Mouse (Mus musculus) midbrain, embryonic 16.5 days (tissue): ENCODE measurements at regions not wholly inside any gene's neighbourhood (a gene's known extent, or its start where the extent isn't known, plus 50 kb on each side); places are given as distances from the start of the nearest gene placed in this dataset.

Experiments used
- ATAC-seq: fragments of 200-750 bp; cut with Nextera tagmentation; 2 replicates; pipeline ENCODE4 v1.8.0; 2017; ENCODE audit warnings: moderate TSS enrichment
- H3K27ac ChIP-seq: fragments of 300-500 bp; sonication (generic); 2 replicates; pipeline ENCODE4 v1.5.1; 2014; ENCODE audit warnings: mild to moderate bottlenecking, low read length, mixed read lengths
- H3K27me3 ChIP-seq: fragments of 300-500 bp; sonication (generic); 2 replicates; pipeline ENCODE4 v1.6.1; 2014; ENCODE audit warnings: low read depth, low read length, mixed read lengths; ENCODE audit not compliant: control insufficient read depth, insufficient read depth
- H3K36me3 ChIP-seq: fragments of 300-500 bp; sonication (generic); 2 replicates; pipeline ENCODE4 v1.6.1; 2014; ENCODE audit warnings: mild to moderate bottlenecking, low read length, moderate library complexity, mixed read lengths; ENCODE audit not compliant: control insufficient read depth, insufficient read depth
- H3K4me1 ChIP-seq: fragments of 300-500 bp; sonication (generic); 2 replicates; pipeline ENCODE4 v1.6.1; 2014; ENCODE audit warnings: mild to moderate bottlenecking, low read length, mixed read lengths; ENCODE audit not compliant: control insufficient read depth, insufficient read depth
- H3K4me2 ChIP-seq: fragments of 300-500 bp; sonication (generic); 2 replicates; pipeline ENCODE4 v1.6.1; 2014; ENCODE audit warnings: mild to moderate bottlenecking, low read length, mixed read lengths
- H3K4me3 ChIP-seq: fragments of 300-500 bp; sonication (generic); 2 replicates; pipeline ENCODE4 v1.5.1; 2014; ENCODE audit warnings: low read depth, mild to moderate bottlenecking, low read length, moderate library complexity, mixed read lengths
- H3K9ac ChIP-seq: fragments of 300-500 bp; sonication (generic); 2 replicates; pipeline ENCODE4 v1.6.1; 2014; ENCODE audit warnings: low read depth, low read length, mixed read lengths
- H3K9me3 ChIP-seq: fragments of 300-500 bp; sonication (generic); replicated peaks from 2 replicates; pipeline ENCODE4 v1.6.1; 2014; ENCODE audit warnings: mild to moderate bottlenecking, low read length, mixed read lengths; ENCODE audit not compliant: control insufficient read depth, poor library complexity, severe bottlenecking
- WGBS: fragments of 180-500 bp; shearing (Covaris S2); extraction: QIAGEN DNeasy Blood & Tissue Kit; methylation state at CpG from one replicate; pipeline ENCODE4 v1.1.7; 2014; 5-methylcytosine and 5-hydroxymethylcytosine counted together

GRCm38 (mm10) chr8:126713602-126714145 is 119.9 kb upstream of the Irf2bp2 start:
- no peaks in the 10 kb centered on the region for H3K27me3 ChIP-seq
- H3K4me1 ChIP-seq = peaks cover 2% of the 10 kb centered on the region; the same call in 1 of the 2 replicates
- no peak overlapping the region for H3K9ac ChIP-seq
- ATAC-seq = no peak
- no peak overlapping the region for H3K4me2 ChIP-seq
- H3K36me3 ChIP-seq = no peaks in the 10 kb centered on the region
- H3K9me3 ChIP-seq = no peaks in the 10 kb centered on the region
- 48% methylated on average over 8 of the region's 8 CpGs for WGBS
- H3K27ac ChIP-seq = no peak overlapping the region
- no peak overlapping the region for H3K4me3 ChIP-seq

- Histone ChIP-seq H3K27ac (no peak overlapping the region), H3K9me3 (no peaks in the 10 kb centered on the region), H3K9ac (no peak overlapping the region), H3K36me3 (no peaks in the 10 kb centered on the region), H3K27me3 (no peaks in the 10 kb centered on the region), H3K4me2 (no peak overlapping the region), H3K4me1 (peaks cover 2% of the 10 kb centered on the region; the same call in 1 of the 2 replicates), H3K4me3 (no peak overlapping the region)
- no peak for ATAC-seq
- 27% methylated on average over 4 of the region's 4 CpGs for WGBS
These were observed 119.4 kb upstream of the Irf2bp2 start for GRCm38 (mm10) chr8:126713181-126713580.

GRCm38 (mm10) chr8:126712749-126713148 is 119.0 kb upstream of the Irf2bp2 start:
- no peak for ATAC-seq
- 46% methylated on average over 6 of the region's 6 CpGs for WGBS
- no peak overlapping the region for H3K4me2 ChIP-seq
- no peaks in the 10 kb centered on the region for H3K27me3 ChIP-seq
- no peak overlapping the region for H3K27ac ChIP-seq
- H3K9me3 ChIP-seq = no peaks in the 10 kb centered on the region
- H3K4me1 ChIP-seq = peaks cover 2% of the 10 kb centered on the region; the same call in 1 of the 2 replicates
- H3K36me3 ChIP-seq = no peaks in the 10 kb centered on the region
- H3K9ac ChIP-seq = no peak overlapping the region
- no peak overlapping the region for H3K4me3 ChIP-seq

- Histone ChIP-seq H3K27ac (no peak overlapping the region), H3K36me3 (no peaks in the 10 kb centered on the region), H3K4me2 (no peak overlapping the region), H3K9ac (no peak overlapping the region), H3K9me3 (no peaks in the 10 kb centered on the region), H3K27me3 (no peaks in the 10 kb centered on the region), H3K4me1 (peaks cover 2% of the 10 kb centered on the region; the same call in 1 of the 2 replicates), H3K4me3 (no peak overlapping the region)
- WGBS = 76% methylated on average over 2 of the region's 2 CpGs
- ATAC-seq = no peak
These were observed 115.2 kb upstream of the Irf2bp2 start for GRCm38 (mm10) chr8:126708956-126709355.

- Histone ChIP-seq H3K27me3 (no peaks in the 10 kb centered on the region), H3K36me3 (no peaks in the 10 kb centered on the region), H3K9me3 (no peaks in the 10 kb centered on the region), H3K4me2 (no peak overlapping the region), H3K4me1 (no peaks in the 10 kb centered on the region), H3K4me3 (no peak overlapping the region), H3K27ac (no peak overlapping the region), H3K9ac (no peak overlapping the region)
- no peak for ATAC-seq
- WGBS = 62% methylated on average over 6 of the region's 6 CpGs
These were observed 113.6 kb upstream of the Irf2bp2 start for GRCm38 (mm10) chr8:126707300-126707902.

GRCm38 (mm10) chr8:126706247-126706646 is 112.5 kb upstream of the Irf2bp2 start:
- no peaks in the 10 kb centered on the region for H3K36me3 ChIP-seq
- H3K27me3 ChIP-seq = no peaks in the 10 kb centered on the region
- H3K9ac ChIP-seq = no peak overlapping the region
- no peak overlapping the region for H3K4me2 ChIP-seq
- no peak overlapping the region for H3K4me3 ChIP-seq
- no peak for ATAC-seq
- no peaks in the 10 kb centered on the region for H3K4me1 ChIP-seq
- H3K27ac ChIP-seq = no peak overlapping the region
- 89% methylated on average over 8 of the region's 8 CpGs for WGBS
- no peaks in the 10 kb centered on the region for H3K9me3 ChIP-seq

GRCm38 (mm10) chr8:126705391-126705790 is 111.6 kb upstream of the Irf2bp2 start:
- Histone ChIP-seq H3K27me3 (no peaks in the 10 kb centered on the region), H3K4me3 (no peak overlapping the region), H3K9me3 (no peaks in the 10 kb centered on the region), H3K4me2 (no peak overlapping the region), H3K9ac (no peak overlapping the region), H3K36me3 (no peaks in the 10 kb centered on the region), H3K4me1 (no peaks in the 10 kb centered on the region), H3K27ac (no peak overlapping the region)
- ATAC-seq = no peak
- WGBS = 79% methylated on average over 2 of the region's 2 CpGs

- no peak for ATAC-seq
- 89% methylated on average over 8 of the region's 8 CpGs for WGBS
These were observed 110.9 kb upstream of the Irf2bp2 start for GRCm38 (mm10) chr8:126704706-126705105.

GRCm38 (mm10) chr8:126703546-126703945 is 109.8 kb upstream of the Irf2bp2 start:
- 94% methylated on average over 5 of the region's 5 CpGs for WGBS
- no peak overlapping the region for H3K9ac ChIP-seq
- no peaks in the 10 kb centered on the region for H3K36me3 ChIP-seq
- no peak overlapping the region for H3K27ac ChIP-seq
- no peaks in the 10 kb centered on the region for H3K27me3 ChIP-seq
- ATAC-seq = no peak
- H3K9me3 ChIP-seq = no peaks in the 10 kb centered on the region
- H3K4me1 ChIP-seq = peaks cover 10% of the 10 kb centered on the region
- no peak overlapping the region for H3K4me2 ChIP-seq
- H3K4me3 ChIP-seq = no peak overlapping the region

More at GRCm38 (mm10) chr8:126704706-126705105, 110.9 kb upstream of the Irf2bp2 start:
- Histone ChIP-seq H3K4me3 (no peak overlapping the region), H3K4me1 (no peaks in the 10 kb centered on the region), H3K9ac (no peak overlapping the region), H3K4me2 (no peak overlapping the region), H3K9me3 (no peaks in the 10 kb centered on the region), H3K36me3 (no peaks in the 10 kb centered on the region), H3K27ac (no peak overlapping the region), H3K27me3 (no peaks in the 10 kb centered on the region)
